Mouse (Mus musculus) C2C12 (cell line): ENCODE results near the gene Tubb1. TPM values are rescaled to one million over a fixed set of nuclear protein-coding genes. Genes with fewer than 3 reads are reported as not detected.

ENCODE experiments used
- H3K27me3 ChIP-seq: one replicate; pipeline ENCODE4 v1.6.1; 2011; ENCODE audit not compliant: control insufficient read depth, insufficient read depth, insufficient read length
- H3K36me3 ChIP-seq: one replicate; pipeline ENCODE4 v1.6.1; 2011; ENCODE audit not compliant: control insufficient read depth, insufficient read depth
- H3K4me3 ChIP-seq: one replicate; pipeline ENCODE4 v1.5.1; 2011; ENCODE audit warnings: mild to moderate bottlenecking, control low read depth; ENCODE audit not compliant: poor library complexity, insufficient read depth, severe bottlenecking
- H3K79me2 ChIP-seq: one replicate; pipeline ENCODE4 v1.6.1; 2011; ENCODE audit not compliant: control insufficient read depth, insufficient read depth
- H3K79me3 ChIP-seq: one replicate; pipeline ENCODE4 v1.6.1; 2011; ENCODE audit warnings: low read depth, control low read depth
- H3ac ChIP-seq: one replicate; pipeline ENCODE3; 2011; ENCODE audit warnings: low read depth; ENCODE audit not compliant: control insufficient read depth, insufficient read length
- CEBPB ChIP-seq: IDR thresholded peaks from one replicate; pipeline ENCODE4 v1.6.1; 2011; ENCODE audit warnings: low read depth, mild to moderate bottlenecking, control low read depth, moderate library complexity
- CTCF ChIP-seq: IDR thresholded peaks from one replicate; pipeline ENCODE4 v1.5.1; 2011; ENCODE audit not compliant: control insufficient read depth, insufficient read depth, insufficient read length
- FOSL1 ChIP-seq: IDR thresholded peaks from one replicate; pipeline ENCODE4 v1.8.0; 2011; ENCODE audit warnings: mild to moderate bottlenecking, low read length; ENCODE audit not compliant: poor library complexity, insufficient read depth, severe bottlenecking
- MAX ChIP-seq: IDR thresholded peaks from one replicate; pipeline ENCODE4 v1.6.1; 2011; ENCODE audit warnings: mild to moderate bottlenecking, control low read depth
- MYOD1 ChIP-seq: IDR thresholded peaks from one replicate; pipeline ENCODE4 v1.6.1; 2011; ENCODE audit warnings: low read depth; ENCODE audit not compliant: control insufficient read depth, insufficient read length
- MYOG ChIP-seq: IDR thresholded peaks from one replicate; pipeline ENCODE4 v1.6.1; 2011; ENCODE audit not compliant: control insufficient read depth, insufficient read length; ENCODE audit errors: extremely low read depth
- USF1 ChIP-seq: IDR thresholded peaks from one replicate; pipeline ENCODE4 v1.6.1; 2011; ENCODE audit warnings: low read depth, mild to moderate bottlenecking, control low read depth, moderate library complexity
- polyA plus RNA-seq: library from polyadenylated mRNA; unstranded; fragments of >200 nt; fragmentation: generic; extraction: Trizol; gene quantifications from one replicate; pipeline ENCODE4 v1.2.1, GENCODE M21; 2012; ENCODE audit warnings: missing spikeins

Tubb1 gene
- polyA plus RNA-seq, 1 experiment = not detected

GRCm38 (mm10) chr2:174478746-174479145, 28.3 kb downstream of the Tubb1 start:
- H3K79me2 ChIP-seq = no peaks in the 10 kb centered on the region
- no peak overlapping the region for H3K4me3 ChIP-seq
- no peaks in the 10 kb centered on the region for H3K79me3 ChIP-seq
- H3ac ChIP-seq = no peak overlapping the region
- H3K36me3 ChIP-seq = no peaks in the 10 kb centered on the region
- no peaks in the 10 kb centered on the region for H3K27me3 ChIP-seq
- TF ChIP-seq FOSL1 (no peak), MYOD1 (no peak), MAX (no peak), CEBPB (no peak), USF1 (no peak), MYOG (no peak), CTCF (no peak)

- no peak for TF ChIP-seq CEBPB
- Histone ChIP-seq H3K4me3 (no peak overlapping the region), H3K79me3 (no peaks in the 10 kb centered on the region), H3K36me3 (no peaks in the 10 kb centered on the region), H3ac (no peak overlapping the region), H3K27me3 (no peaks in the 10 kb centered on the region), H3K79me2 (no peaks in the 10 kb centered on the region)
These were observed 36.5 kb downstream of the Tubb1 start for GRCm38 (mm10) chr2:174487005-174487404.

- Histone ChIP-seq H3K4me3 (no peak overlapping the region), H3K36me3 (no peaks in the 10 kb centered on the region), H3K79me3 (no peaks in the 10 kb centered on the region), H3K79me2 (no peaks in the 10 kb centered on the region), H3ac (no peak overlapping the region), H3K27me3 (no peaks in the 10 kb centered on the region)
- TF ChIP-seq USF1 (no peak), MYOD1 (no peak), MAX (no peak), CTCF (no peak), CEBPB (no peak), MYOG (no peak), FOSL1 (no peak)
These were observed 42.4 kb downstream of the Tubb1 start for GRCm38 (mm10) chr2:174492858-174493257.

- H3K79me3 ChIP-seq = no peaks in the 10 kb centered on the region
- TF ChIP-seq FOSL1 (no peak), MYOD1 (no peak), USF1 (no peak), CEBPB (no peak), CTCF (no peak), MAX (no peak), MYOG (no peak)
- H3ac ChIP-seq = no peak overlapping the region
- H3K79me2 ChIP-seq = no peaks in the 10 kb centered on the region
- no peak overlapping the region for H3K4me3 ChIP-seq
- no peaks in the 10 kb centered on the region for H3K36me3 ChIP-seq
- no peaks in the 10 kb centered on the region for H3K27me3 ChIP-seq
These were observed 50.5 kb downstream of the Tubb1 start for GRCm38 (mm10) chr2:174500814-174501503.

GRCm38 (mm10) chr2:174501517-174501916, 51.0 kb downstream of the Tubb1 start:
- TF ChIP-seq CEBPB = no peak
- no peak for TF ChIP-seq MAX
- TF ChIP-seq USF1 = no peak
- TF ChIP-seq FOSL1 = no peak
- TF ChIP-seq MYOG = no peak
- TF ChIP-seq CTCF = no peak
- TF ChIP-seq MYOD1 = no peak
- Histone ChIP-seq H3K79me2 (no peaks in the 10 kb centered on the region), H3ac (no peak overlapping the region)

GRCm38 (mm10) chr2:174502321-174502720, 51.8 kb downstream of the Tubb1 start:
- TF ChIP-seq MYOG = no peak
- TF ChIP-seq CTCF = no peak
- TF ChIP-seq MYOD1 = no peak
- no peak for TF ChIP-seq MAX
- TF ChIP-seq USF1 = no peak
- no peak for TF ChIP-seq FOSL1
- no peak for TF ChIP-seq CEBPB
- H3K36me3 ChIP-seq = no peaks in the 10 kb centered on the region
- no peak overlapping the region for H3K4me3 ChIP-seq
- no peaks in the 10 kb centered on the region for H3K27me3 ChIP-seq
- no peaks in the 10 kb centered on the region for H3K79me3 ChIP-seq
- no peak overlapping the region for H3ac ChIP-seq
- H3K79me2 ChIP-seq = no peaks in the 10 kb centered on the region

More at GRCm38 (mm10) chr2:174501517-174501916, 51.0 kb downstream of the Tubb1 start:
- H3K79me3 ChIP-seq = no peaks in the 10 kb centered on the region
- no peaks in the 10 kb centered on the region for H3K27me3 ChIP-seq
- no peaks in the 10 kb centered on the region for H3K36me3 ChIP-seq
- no peak overlapping the region for H3K4me3 ChIP-seq
